28 mouse cellular contexts compared by ENCODE assay signal in genomic region chr17:31208654-31209053, GRCm38 (mm10). TPM values are rescaled to one million over a fixed set of nuclear protein-coding genes. Genes with fewer than 3 reads are reported as not detected.
DNase-seq lines count a peak whose midpoint lies in the region; ATAC-seq and TF ChIP-seq lines count a peak whose summit lies in the region.
"Had no signal": no experiment of that assay in that cellular context is flagged by ENCODE, and none has a peak within 500 bp of the region (broad histone marks: within the 10 kb centered on the region; RNA-seq: fewer than 3 reads in every experiment).

No protein-coding gene starts in this region.

- peaks cover 59% of the 10 kb centered on the region for H3K4me1 ChIP-seq in erythroblast, embryonic 14.5 days (ENCODE audit: control insufficient read depth)
- H3K4me1 ChIP-seq in spleen, adult 2 months (ENCODE audit: control insufficient read depth, insufficient read depth, insufficient read length), result peaks cover 6% of the 10 kb centered on the region; the same call in 1 of the 2 replicates
- H3K4me1 ChIP-seq in liver, embryonic 12.5 days, result peaks cover 62% of the 10 kb centered on the region
- peaks cover 79% of the 10 kb centered on the region for H3K4me1 ChIP-seq in megakaryocyte, embryonic 14.5 days
- H3K4me1 ChIP-seq in midbrain, embryonic 15.5 days, result no peaks in the 10 kb centered on the region
- H3K4me1 ChIP-seq: forebrain, embryonic 12.5 days; limb, embryonic 13.5 days; midbrain, embryonic 13.5 days; stomach, embryonic 15.5 days had no signal

- 33% methylated on average over 8 of the region's 8 CpGs for WGBS in spleen, adult 2 months
- WGBS in liver, embryonic 12.5 days (ENCODE audit: insufficient replicate concordance), result 32% methylated on average over 8 of the region's 8 CpGs
- 92% methylated on average over 8 of the region's 8 CpGs for WGBS in midbrain, embryonic 15.5 days

- H3K9ac ChIP-seq in liver, embryonic 12.5 days, result peak overlapping the region; percentile 74
- no peak overlapping the region for H3K9ac ChIP-seq in midbrain, embryonic 15.5 days
- H3K9ac ChIP-seq: forebrain, embryonic 12.5 days; limb, embryonic 13.5 days; midbrain, embryonic 13.5 days; stomach, embryonic 15.5 days had no signal

- TF ChIP-seq POLR2A in spleen, adult 2 months (IDR thresholded peaks at IDR 0.05; ENCODE audit: low read depth, low read length), result no peak

- no peaks in the 10 kb centered on the region for H3K27me3 ChIP-seq in erythroblast, embryonic 14.5 days (ENCODE audit: control insufficient read depth)
- H3K27me3 ChIP-seq in spleen, adult 2 months (ENCODE audit: control insufficient read depth, insufficient read depth, low read length), result no peaks in the 10 kb centered on the region
- no peaks in the 10 kb centered on the region for H3K27me3 ChIP-seq in liver, embryonic 12.5 days (replicated peaks)
- H3K27me3 ChIP-seq in megakaryocyte, embryonic 14.5 days (replicated peaks), result no peaks in the 10 kb centered on the region
- H3K27me3 ChIP-seq in midbrain, embryonic 15.5 days (replicated peaks), result no peaks in the 10 kb centered on the region
- H3K27me3 ChIP-seq: forebrain, embryonic 12.5 days; limb, embryonic 13.5 days; midbrain, embryonic 13.5 days; stomach, embryonic 15.5 days had no signal

- peak overlapping the region; percentile 73 for H3K4me2 ChIP-seq in liver, embryonic 12.5 days
- H3K4me2 ChIP-seq in midbrain, embryonic 15.5 days, result no peak overlapping the region
- H3K4me2 ChIP-seq: forebrain, embryonic 12.5 days; limb, embryonic 13.5 days; midbrain, embryonic 13.5 days; stomach, embryonic 15.5 days had no signal

- peak overlapping the region; percentile 93 for H3K27ac ChIP-seq in spleen, adult 2 months (ENCODE audit: insufficient read depth, low read length)
- H3K27ac ChIP-seq in liver, embryonic 12.5 days, result peak overlapping the region; percentile 84
- H3K27ac ChIP-seq in midbrain, embryonic 15.5 days, result no peak overlapping the region
- H3K27ac ChIP-seq: forebrain, embryonic 12.5 days; heart, embryonic 10.5 days; limb, embryonic 13.5 days; midbrain, embryonic 13.5 days; stomach, embryonic 15.5 days had no signal

- DNase-seq in spleen, adult 2 months (ENCODE audit: low read depth in 1 of 2, low spot score in 2 of 2), result no peak
- no peak for DNase-seq in spleen, adult 12 weeks (ENCODE audit: low spot score)
- no peak for DNase-seq in frontal cortex, postnatal 14 days (ENCODE audit: low spot score in 2 of 2)
- DNase-seq: adrenal gland, postnatal 36 days; cerebellum, adult 18-20 months; cerebellum, postnatal 36 days; gastrocnemius, postnatal 14 days; kidney, adult 2 months; kidney, postnatal 10 days; layer of hippocampus, postnatal 36 days had no signal

- H3K9me3 ChIP-seq in erythroblast, embryonic 14.5 days (ENCODE audit: control insufficient read depth, low read length), result no peaks in the 10 kb centered on the region
- H3K9me3 ChIP-seq in liver, embryonic 12.5 days (replicated peaks), result no peaks in the 10 kb centered on the region
- no peaks in the 10 kb centered on the region for H3K9me3 ChIP-seq in megakaryocyte, embryonic 14.5 days
- H3K9me3 ChIP-seq in midbrain, embryonic 15.5 days, result no peaks in the 10 kb centered on the region
- H3K9me3 ChIP-seq: forebrain, embryonic 12.5 days; heart, embryonic 10.5 days; limb, embryonic 13.5 days; midbrain, embryonic 13.5 days; stomach, embryonic 15.5 days had no signal

- no peak for ATAC-seq in erythroblast, adult 5-6 weeks (replicated peaks; ENCODE audit: low FRiP score, poor library complexity, severe bottlenecking)
- no peak for ATAC-seq in liver, embryonic 12.5 days
- ATAC-seq in midbrain, embryonic 15.5 days (replicated peaks), result no peak
- ATAC-seq: midbrain, embryonic 13.5 days had no signal

- TF ChIP-seq CTCF in spleen, adult 2 months (IDR thresholded peaks at IDR 0.05; ENCODE audit: extremely low read depth, insufficient read depth, insufficient read length, insufficient replicate concordance), result no peak

- peak overlapping the region; percentile 66 for H3K4me3 ChIP-seq in erythroblast, embryonic 14.5 days (replicated peaks)
- peak overlapping the region; percentile 65 for H3K4me3 ChIP-seq in spleen, adult 2 months (ENCODE audit: extremely low read depth, insufficient read depth, insufficient read length)
- peak overlapping the region; percentile 54 for H3K4me3 ChIP-seq in liver, embryonic 12.5 days
- H3K4me3 ChIP-seq in megakaryocyte, embryonic 14.5 days (replicated peaks), result peak overlapping the region; percentile 92
- H3K4me3 ChIP-seq in midbrain, embryonic 15.5 days, result no peak overlapping the region
- H3K4me3 ChIP-seq: forebrain, embryonic 12.5 days; heart, embryonic 10.5 days; limb, embryonic 13.5 days; midbrain, embryonic 13.5 days; stomach, embryonic 15.5 days had no signal

- H3K36me3 ChIP-seq in erythroblast, embryonic 14.5 days (ENCODE audit: control insufficient read depth), result peaks cover 33% of the 10 kb centered on the region
- no peaks in the 10 kb centered on the region for H3K36me3 ChIP-seq in spleen, adult 2 months (ENCODE audit: control insufficient read depth, insufficient read depth, low read length)
- H3K36me3 ChIP-seq in liver, embryonic 12.5 days, result peaks cover 27% of the 10 kb centered on the region
- peaks cover 39% of the 10 kb centered on the region for H3K36me3 ChIP-seq in megakaryocyte, embryonic 14.5 days (replicated peaks; ENCODE audit: low read length)
- H3K36me3 ChIP-seq in midbrain, embryonic 15.5 days (replicated peaks), result no peaks in the 10 kb centered on the region
- H3K36me3 ChIP-seq: forebrain, embryonic 12.5 days; heart, embryonic 10.5 days; limb, embryonic 13.5 days; midbrain, embryonic 13.5 days; stomach, embryonic 15.5 days had no signal

RNA-seq across cellular contexts. Expression of gene Ubash3a, which starts 1.0 kb away (rescaled TPM):
- polyA plus RNA-seq in erythroblast, embryonic 14.5 days (2012), result 0.80 and 0.94 TPM in 2 replicates
- 6.7 and 27.5 TPM in 2 replicates for total RNA-seq in erythroblast, adult 5-6 weeks (2015; ENCODE audit: low replicate concordance)
- total RNA-seq in erythroblast, adult 5-6 weeks (2017; ENCODE audit: low replicate concordance), result 6.3 and 9.6 TPM in 2 replicates
- polyA plus RNA-seq in spleen, adult 2 months (2012; rRNA removed), result 12.5 and 15.0 TPM in 2 replicates
- polyA plus RNA-seq in liver, embryonic 12.5 days (2016; fragmentation: Nextera tagmentation; extraction: Ambion mirVana), result 23.2 and 25.6 TPM in 2 replicates
- polyA plus RNA-seq in megakaryocyte, embryonic 14.5 days (2012; ENCODE audit: insufficient read depth, low replicate concordance), result 45.2 and 56.2 TPM in 2 replicates
- polyA plus RNA-seq in midbrain, embryonic 15.5 days (2015; fragmentation: Nextera tagmentation; extraction: Ambion mirVana), result not detected in 2 replicates
- total RNA-seq: gastrocnemius, postnatal 14 days; left cerebral cortex, postnatal 14 days had no signal
- polyA plus RNA-seq: frontal cortex, adult 2 months had no signal

RNA-seq across cellular contexts. Expression of gene Tmprss3, which starts 9.9 kb away (rescaled TPM):
- polyA plus RNA-seq in erythroblast, embryonic 14.5 days (2012), result not detected in 2 replicates
- not detected in 2 replicates for total RNA-seq in erythroblast, adult 5-6 weeks (2015; ENCODE audit: low replicate concordance)
- not detected in 2 replicates for total RNA-seq in erythroblast, adult 5-6 weeks (2017; ENCODE audit: low replicate concordance)
- polyA plus RNA-seq in spleen, adult 2 months (2012; rRNA removed), result 0.11 and 0.19 TPM in 2 replicates
- polyA plus RNA-seq in liver, embryonic 12.5 days (2016; fragmentation: Nextera tagmentation; extraction: Ambion mirVana), result 0.24 and 0.33 TPM in 2 replicates
- polyA plus RNA-seq in megakaryocyte, embryonic 14.5 days (2012; ENCODE audit: insufficient read depth, low replicate concordance), result 0.10 TPM in 1 of 2 replicates, not detected in the other
- polyA plus RNA-seq in midbrain, embryonic 15.5 days (2015; fragmentation: Nextera tagmentation; extraction: Ambion mirVana), result 0.08 TPM in 1 of 2 replicates, not detected in the other
- total RNA-seq: adrenal gland, postnatal 36 days; gastrocnemius, postnatal 14 days; layer of hippocampus, adult 18-20 months; layer of hippocampus, postnatal 36 days had no signal
- polyA plus RNA-seq: forebrain, embryonic 12.5 days; heart, embryonic 10.5 days; limb, embryonic 13.5 days; lung, embryonic 16.5 days; midbrain, embryonic 13.5 days; neural tube, embryonic 14.5 days had no signal

RNA-seq across cellular contexts. Expression of gene Tff1, which starts 43.6 kb away (rescaled TPM):
- polyA plus RNA-seq in erythroblast, embryonic 14.5 days (2012), result not detected in 2 replicates
- total RNA-seq in erythroblast, adult 5-6 weeks (2015; ENCODE audit: low replicate concordance), result not detected in 2 replicates
- not detected in 2 replicates for total RNA-seq in erythroblast, adult 5-6 weeks (2017; ENCODE audit: low replicate concordance)
- not detected in 2 replicates for polyA plus RNA-seq in spleen, adult 2 months (2012; rRNA removed)
- 0.46 TPM in 1 of 2 replicates, not detected in the other for polyA plus RNA-seq in liver, embryonic 12.5 days (2016; fragmentation: Nextera tagmentation; extraction: Ambion mirVana)
- not detected in 2 replicates for polyA plus RNA-seq in megakaryocyte, embryonic 14.5 days (2012; ENCODE audit: insufficient read depth, low replicate concordance)
- polyA plus RNA-seq in midbrain, embryonic 15.5 days (2015; fragmentation: Nextera tagmentation; extraction: Ambion mirVana), result not detected in 2 replicates
- total RNA-seq: adrenal gland, postnatal 36 days; ES-E14; gastrocnemius, postnatal 14 days; hematopoietic stem cell, adult 5-6 weeks; layer of hippocampus, adult 18-20 months; layer of hippocampus, postnatal 36 days; left cerebral cortex, postnatal 14 days had no signal
- polyA plus RNA-seq: CD4-positive, CD25-positive, alpha-beta regulatory T cell, adult 4 months; forebrain, embryonic 12.5 days; frontal cortex, adult 2 months; limb, embryonic 13.5 days; lung, embryonic 16.5 days; midbrain, embryonic 13.5 days; neural tube, embryonic 14.5 days had no signal
